Mouse (Mus musculus) cerebellum, adult 2 months (tissue): Measurements from ENCODE around the gene Tnf.

Experiments used
- CTCF ChIP-seq: fragments of 200-500 bp; IDR thresholded peaks from 2 replicates; pipeline ENCODE4 v1.5.1; 2011; ENCODE audit warnings: low read depth, mild to moderate bottlenecking, control low read depth, low read length, moderate library complexity, borderline replicate concordance; ENCODE audit not compliant: insufficient read depth
- POLR2A ChIP-seq: fragments of 200-500 bp; IDR thresholded peaks from 2 replicates; pipeline ENCODE4 v1.6.1; 2011; ENCODE audit warnings: low read length, control low read depth, borderline replicate concordance; ENCODE audit not compliant: insufficient read depth

DNA sequence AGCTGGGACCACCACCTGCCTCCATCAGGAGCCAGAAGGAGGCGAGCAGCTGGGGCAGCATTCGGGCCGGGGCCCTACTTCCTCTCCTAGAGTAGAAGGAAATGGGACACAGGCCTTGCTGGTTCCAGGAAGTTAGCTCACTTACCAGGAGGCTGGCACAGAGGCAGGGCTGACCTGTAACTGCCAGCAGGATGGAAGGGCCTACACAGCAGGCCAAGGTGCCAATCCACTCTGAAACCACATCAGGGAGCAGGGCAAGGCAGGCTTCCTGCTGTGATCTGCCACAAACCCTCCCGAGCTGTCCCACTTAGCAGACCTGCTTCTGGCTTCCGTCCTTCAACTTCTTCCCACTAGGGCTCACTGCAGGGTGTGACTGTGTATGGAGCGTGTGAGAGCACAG lies 20.5 kb upstream of the Tnf start:
- TF ChIP-seq POLR2A = no peak
- TF ChIP-seq CTCF = no peak
